Mouse (Mus musculus): ENCODE measurements around the gene Mlf2. TPM values are rescaled to one million over a fixed set of nuclear protein-coding genes. Genes with fewer than 3 reads are reported as not detected.
"Not testable (repeated sequence)": the region's sequence is repeated elsewhere in the genome, so short reads cannot be mapped to it uniquely, and the experiment has no call there.

The Mlf2 gene
- 357 and 358 TPM in 2 replicates for polyA plus RNA-seq (2016; fragmentation: Nextera tagmentation; extraction: Ambion mirVana)

DNA sequence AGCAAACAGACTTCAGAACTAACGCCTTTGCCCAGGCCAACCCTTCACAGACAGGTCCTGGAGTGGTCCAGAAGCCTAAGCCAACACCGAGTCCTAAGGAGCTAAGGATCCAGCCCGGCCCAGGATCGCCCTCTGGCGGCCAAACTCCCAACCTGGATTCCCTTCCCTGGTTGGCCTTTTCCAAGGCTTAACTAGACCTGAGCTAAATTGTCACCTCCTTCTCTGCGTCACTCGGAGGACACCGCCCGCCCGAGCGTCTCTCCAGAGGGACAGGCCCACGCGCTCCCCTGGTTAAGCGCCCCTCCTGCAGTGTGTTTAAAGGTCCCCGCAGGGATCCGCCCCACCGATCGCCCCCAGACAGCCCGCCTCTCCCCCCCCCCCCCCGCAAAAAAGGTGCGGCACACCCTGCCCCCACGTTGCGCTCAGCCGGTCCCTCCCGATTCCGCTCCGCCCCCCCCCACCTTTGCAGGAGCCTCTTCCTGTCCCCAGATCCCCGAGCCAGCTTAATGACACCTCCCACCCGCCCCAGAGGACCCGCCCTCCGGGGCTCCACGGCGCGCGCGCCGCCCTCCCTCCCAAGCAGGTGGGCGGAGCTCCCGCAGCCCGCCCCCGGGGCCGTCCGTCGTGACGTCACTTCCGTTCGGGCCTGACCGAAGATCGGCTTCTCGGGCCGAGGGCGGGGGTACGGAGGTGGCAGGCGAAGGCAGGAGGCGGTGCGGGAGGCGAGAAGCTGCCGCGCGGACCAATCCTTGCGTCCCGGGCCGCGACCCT, at the start of gene Mlf2:
Mlf2 (plus strand) TSS at position 633 of the 771 bp plus-strand sequence.
- Histone ChIP-seq H3K27ac (ENCODE audit: poor library complexity, severe bottlenecking) (peak within 1 kb of the TSS; percentile 98), H3K36me3 (peaks cover 33% of the 10 kb centered on the region), H3K9me3 (replicated peaks) (no peaks in the 10 kb centered on the region), H3K4me1 (replicated peaks) (peaks cover 22% of the 10 kb centered on the region), H3K9ac (peak within 1 kb of the TSS; percentile 99), H3K4me3 (peak within 1 kb of the TSS; percentile 97), H3K4me2 (peak within 1 kb of the TSS; percentile 93), H3K27me3 (replicated peaks) (no peaks in the 10 kb centered on the region)
- peak; percentile 94 for ATAC-seq (ENCODE audit: insufficient number of reproducible peaks, low FRiP score)
- WGBS, result under 1% methylated on average over 57 of the region's 64 CpGs

GRCm38 (mm10) chr6:124881821-124882220, 49.4 kb upstream of the Mlf2 start:
- no peaks in the 10 kb centered on the region for H3K9me3 ChIP-seq (replicated peaks)
- H3K4me2 ChIP-seq, result no peak overlapping the region
- 88% methylated on average over 9 of the region's 9 CpGs for WGBS
- no peak overlapping the region for H3K4me3 ChIP-seq
- H3K27me3 ChIP-seq (replicated peaks), result no peaks in the 10 kb centered on the region; the same call in 1 of the 2 replicates
- no peak overlapping the region for H3K9ac ChIP-seq
- H3K36me3 ChIP-seq, result no peaks in the 10 kb centered on the region
- no peak overlapping the region for H3K27ac ChIP-seq (ENCODE audit: poor library complexity, severe bottlenecking)
- H3K4me1 ChIP-seq (replicated peaks), result peaks cover 9% of the 10 kb centered on the region
- ATAC-seq (ENCODE audit: insufficient number of reproducible peaks, low FRiP score), result no peak

- no peak overlapping the region for H3K4me3 ChIP-seq
- H3K9me3 ChIP-seq (replicated peaks), result no peaks in the 10 kb centered on the region
- 73% methylated on average over 10 of the region's 10 CpGs for WGBS
- H3K4me2 ChIP-seq, result no peak overlapping the region
- H3K27me3 ChIP-seq (replicated peaks), result no peaks in the 10 kb centered on the region; the same call in 1 of the 2 replicates
- peaks cover 9% of the 10 kb centered on the region for H3K4me1 ChIP-seq (replicated peaks)
- no peak overlapping the region for H3K9ac ChIP-seq
- ATAC-seq (ENCODE audit: insufficient number of reproducible peaks, low FRiP score), result no peak
- no peak overlapping the region for H3K27ac ChIP-seq (ENCODE audit: poor library complexity, severe bottlenecking)
- no peaks in the 10 kb centered on the region for H3K36me3 ChIP-seq
Observed at GRCm38 (mm10) chr6:124883351-124883750, 47.8 kb upstream of the Mlf2 start.

- Histone ChIP-seq H3K9me3 (replicated peaks) (0 out of 2 replicates have a peak, but pooled peaks cover 3% of the 10 kb centered on the region), H3K27me3 (replicated peaks) (no peaks in the 10 kb centered on the region), H3K36me3 (no peaks in the 10 kb centered on the region), H3K27ac (ENCODE audit: poor library complexity, severe bottlenecking) (no peak overlapping the region; the same call in 1 of the 2 replicates), H3K4me1 (replicated peaks) (peaks cover 9% of the 10 kb centered on the region), H3K9ac (no peak overlapping the region), H3K4me3 (no peak overlapping the region), H3K4me2 (no peak overlapping the region)
- WGBS, result 49% methylated on average over 10 of the region's 10 CpGs
- peak; percentile 63; the same call in 1 of the 2 replicates for ATAC-seq (ENCODE audit: insufficient number of reproducible peaks, low FRiP score)
Observed at GRCm38 (mm10) chr6:124884714-124885500, 46.3 kb upstream of the Mlf2 start.

GRCm38 (mm10) chr6:124885956-124886381, 45.2 kb upstream of the Mlf2 start:
- Histone ChIP-seq H3K4me3 (no peak overlapping the region), H3K9ac (no peak overlapping the region), H3K27me3 (replicated peaks) (no peaks in the 10 kb centered on the region), H3K36me3 (no peaks in the 10 kb centered on the region), H3K4me1 (replicated peaks) (peaks cover 9% of the 10 kb centered on the region), H3K9me3 (replicated peaks) (0 out of 2 replicates have a peak, but pooled peaks cover 3% of the 10 kb centered on the region), H3K27ac (ENCODE audit: poor library complexity, severe bottlenecking) (no peak overlapping the region), H3K4me2 (no peak overlapping the region)
- no peak for ATAC-seq (ENCODE audit: insufficient number of reproducible peaks, low FRiP score)
- 90% methylated on average over 8 of the region's 8 CpGs for WGBS

GRCm38 (mm10) chr6:124887986-124888385, 43.2 kb upstream of the Mlf2 start, which contains the start of gene Cd4:
TSS of gene Cd4 (minus strand) at chr6:124888221.
- no peak within 1 kb of the TSS for H3K9ac ChIP-seq
- H3K27ac ChIP-seq (ENCODE audit: poor library complexity, severe bottlenecking), result no peak within 1 kb of the TSS
- no peak within 1 kb of the TSS for H3K4me3 ChIP-seq
- 87% methylated on average over 9 of the region's 9 CpGs for WGBS
- ATAC-seq (ENCODE audit: insufficient number of reproducible peaks, low FRiP score), result no peak
- H3K36me3 ChIP-seq, result no peaks in the 10 kb centered on the region
- H3K9me3 ChIP-seq (replicated peaks), result 0 out of 2 replicates have a peak, but pooled peaks cover 3% of the 10 kb centered on the region
- no peak within 1 kb of the TSS for H3K4me2 ChIP-seq
- H3K27me3 ChIP-seq (replicated peaks), result no peaks in the 10 kb centered on the region
- peaks cover 9% of the 10 kb centered on the region for H3K4me1 ChIP-seq (replicated peaks)

GRCm38 (mm10) chr6:124888555-124889125, 42.5 kb upstream of the Mlf2 start:
- Histone ChIP-seq H3K36me3 (no peaks in the 10 kb centered on the region), H3K4me2 (no peak overlapping the region), H3K27me3 (replicated peaks) (no peaks in the 10 kb centered on the region), H3K27ac (ENCODE audit: poor library complexity, severe bottlenecking) (no peak overlapping the region), H3K9me3 (replicated peaks) (0 out of 2 replicates have a peak, but pooled peaks cover 3% of the 10 kb centered on the region), H3K9ac (no peak overlapping the region), H3K4me3 (no peak overlapping the region), H3K4me1 (replicated peaks) (peaks cover 9% of the 10 kb centered on the region)
- no peak for ATAC-seq (ENCODE audit: insufficient number of reproducible peaks, low FRiP score)
- WGBS, result 87% methylated on average over 6 of the region's 6 CpGs

- Histone ChIP-seq H3K27me3 (replicated peaks) (no peaks in the 10 kb centered on the region), H3K36me3 (no peaks in the 10 kb centered on the region), H3K9me3 (replicated peaks) (0 out of 2 replicates have a peak, but pooled peaks cover 3% of the 10 kb centered on the region), H3K27ac (ENCODE audit: poor library complexity, severe bottlenecking) (no peak overlapping the region), H3K4me1 (replicated peaks) (no peaks in the 10 kb centered on the region; the same call in 1 of the 2 replicates), H3K4me3 (no peak overlapping the region), H3K4me2 (no peak overlapping the region), H3K9ac (no peak overlapping the region)
- 63% methylated on average over 6 of the region's 6 CpGs for WGBS
- no peak for ATAC-seq (ENCODE audit: insufficient number of reproducible peaks, low FRiP score)
Observed at GRCm38 (mm10) chr6:124890997-124891396, 40.2 kb upstream of the Mlf2 start.

DNA sequence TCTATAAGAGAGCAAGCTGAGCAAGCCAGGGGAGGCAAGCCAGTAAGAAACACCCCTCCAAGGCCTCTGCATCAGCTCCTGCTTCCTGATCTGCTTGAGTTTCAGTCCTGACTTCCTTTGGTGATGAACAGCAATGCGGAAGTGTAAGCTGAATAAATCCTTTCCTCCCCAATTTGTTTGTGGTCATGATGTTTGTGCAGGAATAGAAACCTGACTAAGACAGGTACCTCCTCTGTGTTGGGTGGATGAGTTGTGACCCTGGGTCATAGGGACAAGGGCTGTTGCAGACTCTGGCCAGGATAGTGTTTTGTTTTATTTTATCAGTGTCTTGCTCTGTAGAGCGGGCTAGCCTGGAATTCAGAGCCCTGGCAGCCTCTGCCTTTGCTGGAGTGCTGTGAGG, 37.1 kb upstream of the Mlf2 start:
- H3K9me3 ChIP-seq (replicated peaks); H3K27me3 ChIP-seq (replicated peaks); ATAC-seq (ENCODE audit: insufficient number of reproducible peaks, low FRiP score); H3K4me1 ChIP-seq (replicated peaks); H3K4me3 ChIP-seq; H3K9ac ChIP-seq; H3K4me2 ChIP-seq; H3K27ac ChIP-seq (ENCODE audit: poor library complexity, severe bottlenecking); H3K36me3 ChIP-seq: not testable (repeated sequence)
- WGBS, result 79% methylated on average over 2 of the region's 2 CpGs

DNA sequence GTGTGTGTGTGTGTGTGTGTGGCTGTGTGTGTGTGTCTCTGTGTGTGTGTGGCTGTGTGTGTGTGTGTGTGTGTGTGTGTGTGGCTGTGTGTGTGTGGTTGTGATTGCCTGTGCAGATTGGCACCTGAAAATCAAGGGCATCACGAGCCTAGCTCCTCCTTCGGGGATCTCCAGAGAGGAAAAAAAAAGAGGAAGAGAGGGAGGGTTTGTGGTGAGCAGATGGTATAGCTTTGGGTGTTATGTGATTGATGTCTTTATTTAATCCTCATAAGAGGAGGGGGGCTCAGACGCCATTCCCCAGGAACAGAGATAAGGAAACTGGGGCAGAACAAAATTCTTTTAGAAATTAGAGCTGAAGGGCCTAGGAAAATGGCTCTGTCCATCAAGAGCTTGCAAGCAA, 32.8 kb upstream of the Mlf2 start:
- H3K9ac ChIP-seq, result no peak overlapping the region
- no peak overlapping the region for H3K27ac ChIP-seq (ENCODE audit: poor library complexity, severe bottlenecking)
- no peaks in the 10 kb centered on the region for H3K4me1 ChIP-seq (replicated peaks)
- 47% methylated on average over 3 of the region's 3 CpGs for WGBS
- no peak for ATAC-seq (ENCODE audit: insufficient number of reproducible peaks, low FRiP score)
- H3K36me3 ChIP-seq, result no peaks in the 10 kb centered on the region
- H3K4me2 ChIP-seq, result no peak overlapping the region
- no peak overlapping the region for H3K4me3 ChIP-seq
- H3K9me3 ChIP-seq (replicated peaks), result no peaks in the 10 kb centered on the region
- H3K27me3 ChIP-seq (replicated peaks), result no peaks in the 10 kb centered on the region

Measured in heart, embryonic 12.5 days (tissue).